Mouse (Mus musculus): ENCODE measurements around the gene Chkb.

Gene Chkb

GRCm38 (mm10) chr15:89404831-89405623, 24.7 kb downstream of the Chkb start:
- no peak for DNase-seq (ENCODE audit: inconsistent age in 2 of 2, low spot score in 1 of 2)

GRCm38 (mm10) chr15:89402471-89402870, 27.2 kb downstream of the Chkb start:
- DNase-seq (ENCODE audit: inconsistent age in 2 of 2, low spot score in 1 of 2) = no peak

- no peak for DNase-seq (ENCODE audit: inconsistent age in 2 of 2, low spot score in 1 of 2)
Measured at GRCm38 (mm10) chr15:89399716-89400115, 30.0 kb downstream of the Chkb start.

GRCm38 (mm10) chr15:89398146-89398545, 31.6 kb downstream of the Chkb start:
- DNase-seq (ENCODE audit: inconsistent age in 2 of 2, low spot score in 1 of 2) = no peak

- no peak for DNase-seq (ENCODE audit: inconsistent age in 2 of 2, low spot score in 1 of 2)
Measured at GRCm38 (mm10) chr15:89396883-89397282, 32.8 kb downstream of the Chkb start.

GRCm38 (mm10) chr15:89390081-89390480, 39.6 kb downstream of the Chkb start:
- no peak for DNase-seq (ENCODE audit: inconsistent age in 2 of 2, low spot score in 1 of 2)

GRCm38 (mm10) chr15:89387127-89387526, 42.6 kb downstream of the Chkb start:
- DNase-seq (ENCODE audit: inconsistent age in 2 of 2, low spot score in 1 of 2) = no peak

GRCm38 (mm10) chr15:89384617-89385016, 45.1 kb downstream of the Chkb start, which contains the start of gene Klhdc7b:
TSS of gene Klhdc7b (plus strand) at chr15:89384917.
- no peak for DNase-seq (ENCODE audit: inconsistent age in 2 of 2, low spot score in 1 of 2)

GRCm38 (mm10) chr15:89379429-89379828, 50.3 kb downstream of the Chkb start:
- peak in 1 of 2 experiments; percentile 42 for DNase-seq (ENCODE audit: inconsistent age in 2 of 2, low spot score in 1 of 2)

GRCm38 (mm10) chr15:89378831-89379401, 50.8 kb downstream of the Chkb start, which contains the start of gene Odf3b:
TSS of gene Odf3b (minus strand) at chr15:89379282.
- peak; percentile 19 to 56 for DNase-seq (ENCODE audit: inconsistent age in 2 of 2, low spot score in 1 of 2)

GRCm38 (mm10) chr15:89377938-89378828, 51.5 kb downstream of the Chkb start:
- DNase-seq (ENCODE audit: inconsistent age in 2 of 2, low spot score in 1 of 2) = no peak

- peak in 1 of 2 experiments; percentile 19 for DNase-seq (ENCODE audit: inconsistent age in 2 of 2, low spot score in 1 of 2)
Measured at GRCm38 (mm10) chr15:89377362-89377761, 52.3 kb downstream of the Chkb start.

GRCm38 (mm10) chr15:89376957-89377356, 52.8 kb downstream of the Chkb start, which contains the start of gene Tymp:
TSS of gene Tymp (minus strand) at chr15:89377039.
- DNase-seq (ENCODE audit: inconsistent age in 2 of 2, low spot score in 1 of 2) = peak in 1 of 2 experiments; percentile 24

All from adrenal gland, adult (tissue).